Mouse (Mus musculus) small intestine, adult 2 months (tissue): ENCODE data around the gene Meis2.

Source experiments
- CTCF ChIP-seq: fragments of 200-500 bp; IDR thresholded peaks from 2 replicates; pipeline ENCODE4 v1.5.1; 2012; ENCODE audit warnings: low read depth, mild to moderate bottlenecking, control low read depth, inconsistent platforms, low read length, moderate library complexity, mixed read lengths; ENCODE audit not compliant: insufficient replicate concordance, insufficient read length; ENCODE audit errors: extremely low read depth
- POLR2A ChIP-seq: fragments of 200-500 bp; IDR thresholded peaks from 2 replicates; pipeline ENCODE4 v1.6.1; 2012; ENCODE audit warnings: low read depth, mild to moderate bottlenecking, control low read depth, inconsistent platforms, low read length, moderate library complexity

GRCm38 (mm10) chr2:115872851-115873250, 192.8 kb downstream of the Meis2 start:
- no peak for TF ChIP-seq POLR2A
- no peak for TF ChIP-seq CTCF
